Mouse (Mus musculus): ENCODE data around the gene Acoxl. TPM values are rescaled to one million over a fixed set of nuclear protein-coding genes. Genes with fewer than 3 reads are reported as not detected.

The Acoxl gene
- polyA plus RNA-seq, 1 experiment = not detected

- Histone ChIP-seq H3K4me3 (ENCODE audit: insufficient read depth, low read length) (no peak overlapping the region), H3K4me1 (ENCODE audit: control insufficient read depth, insufficient read depth, low read length) (no peaks in the 10 kb centered on the region), H3K27ac (ENCODE audit: insufficient read depth, low read length) (no peak overlapping the region)
- TF ChIP-seq POLR2A (IDR thresholded peaks at IDR 0.05; ENCODE audit: extremely low read depth, insufficient read depth, low read length) (no peak), CTCF (IDR thresholded peaks at IDR 0.05; ENCODE audit: extremely low read depth, insufficient read depth, low read length) (no peak)
Observed at GRCm38 (mm10) chr2:127929939-127930715, 91.5 kb downstream of the Acoxl start.

- no peak overlapping the region for H3K4me3 ChIP-seq (ENCODE audit: insufficient read depth, low read length)
- TF ChIP-seq POLR2A (IDR thresholded peaks at IDR 0.05; ENCODE audit: extremely low read depth, insufficient read depth, low read length) (no peak), CTCF (IDR thresholded peaks at IDR 0.05; ENCODE audit: extremely low read depth, insufficient read depth, low read length) (no peak)
- H3K27ac ChIP-seq (ENCODE audit: insufficient read depth, low read length) = no peak overlapping the region
- H3K4me1 ChIP-seq (ENCODE audit: control insufficient read depth, insufficient read depth, low read length) = no peaks in the 10 kb centered on the region
Observed at GRCm38 (mm10) chr2:127931576-127931975, 92.9 kb downstream of the Acoxl start.

GRCm38 (mm10) chr2:127933531-127933931 lies 94.9 kb downstream of the Acoxl start:
- Histone ChIP-seq H3K4me1 (ENCODE audit: control insufficient read depth, insufficient read depth, low read length) (no peaks in the 10 kb centered on the region), H3K4me3 (ENCODE audit: insufficient read depth, low read length) (no peak overlapping the region), H3K27ac (ENCODE audit: insufficient read depth, low read length) (no peak overlapping the region)
- TF ChIP-seq CTCF (IDR thresholded peaks at IDR 0.05; ENCODE audit: extremely low read depth, insufficient read depth, low read length) (no peak), POLR2A (IDR thresholded peaks at IDR 0.05; ENCODE audit: extremely low read depth, insufficient read depth, low read length) (no peak)

- Histone ChIP-seq H3K27ac (ENCODE audit: insufficient read depth, low read length) (no peak overlapping the region), H3K4me3 (ENCODE audit: insufficient read depth, low read length) (no peak overlapping the region), H3K4me1 (ENCODE audit: control insufficient read depth, insufficient read depth, low read length) (no peaks in the 10 kb centered on the region)
- TF ChIP-seq CTCF (IDR thresholded peaks at IDR 0.05; ENCODE audit: extremely low read depth, insufficient read depth, low read length) (0 out of 2 replicates have a peak, but pooled peaks have one; percentile 13), POLR2A (IDR thresholded peaks at IDR 0.05; ENCODE audit: extremely low read depth, insufficient read depth, low read length) (no peak)
Observed at GRCm38 (mm10) chr2:127937079-127937478, 98.4 kb downstream of the Acoxl start.

- no peaks in the 10 kb centered on the region for H3K4me1 ChIP-seq (ENCODE audit: control insufficient read depth, insufficient read depth, low read length)
- no peak overlapping the region for H3K4me3 ChIP-seq (ENCODE audit: insufficient read depth, low read length)
- H3K27ac ChIP-seq (ENCODE audit: insufficient read depth, low read length) = no peak overlapping the region
- no peak for TF ChIP-seq POLR2A (IDR thresholded peaks at IDR 0.05; ENCODE audit: extremely low read depth, insufficient read depth, low read length)
- TF ChIP-seq CTCF (IDR thresholded peaks at IDR 0.05; ENCODE audit: extremely low read depth, insufficient read depth, low read length) = no peak
Observed at GRCm38 (mm10) chr2:127939206-127939605, 100.5 kb downstream of the Acoxl start.

- no peak overlapping the region for H3K4me3 ChIP-seq (ENCODE audit: insufficient read depth, low read length)
- peaks cover 5% of the 10 kb centered on the region for H3K4me1 ChIP-seq (ENCODE audit: control insufficient read depth, insufficient read depth, low read length)
- H3K27ac ChIP-seq (ENCODE audit: insufficient read depth, low read length) = no peak overlapping the region; the same call in 1 of the 2 replicates
- no peak for TF ChIP-seq CTCF (IDR thresholded peaks at IDR 0.05; ENCODE audit: extremely low read depth, insufficient read depth, low read length)
- TF ChIP-seq POLR2A (IDR thresholded peaks at IDR 0.05; ENCODE audit: extremely low read depth, insufficient read depth, low read length) = no peak
Observed at GRCm38 (mm10) chr2:127960579-127960978, 121.9 kb downstream of the Acoxl start.

GRCm38 (mm10) chr2:127961154-127961553 lies 122.5 kb downstream of the Acoxl start:
- TF ChIP-seq CTCF (IDR thresholded peaks at IDR 0.05; ENCODE audit: extremely low read depth, insufficient read depth, low read length) (no peak), POLR2A (IDR thresholded peaks at IDR 0.05; ENCODE audit: extremely low read depth, insufficient read depth, low read length) (no peak)
- Histone ChIP-seq H3K4me3 (ENCODE audit: insufficient read depth, low read length) (no peak overlapping the region), H3K27ac (ENCODE audit: insufficient read depth, low read length) (peak overlapping the region; percentile 60; the same call in 1 of the 2 replicates), H3K4me1 (ENCODE audit: control insufficient read depth, insufficient read depth, low read length) (peaks cover 5% of the 10 kb centered on the region)

- Histone ChIP-seq H3K4me1 (ENCODE audit: control insufficient read depth, insufficient read depth, low read length) (peaks cover 5% of the 10 kb centered on the region), H3K4me3 (ENCODE audit: insufficient read depth, low read length) (no peak overlapping the region), H3K27ac (ENCODE audit: insufficient read depth, low read length) (no peak overlapping the region)
- TF ChIP-seq CTCF (IDR thresholded peaks at IDR 0.05; ENCODE audit: extremely low read depth, insufficient read depth, low read length) (no peak), POLR2A (IDR thresholded peaks at IDR 0.05; ENCODE audit: extremely low read depth, insufficient read depth, low read length) (peak; percentile 53; the same call in 1 of the 2 replicates)
Observed at GRCm38 (mm10) chr2:127961802-127962433, 123.2 kb downstream of the Acoxl start.

GRCm38 (mm10) chr2:127968944-127969343 lies 130.3 kb downstream of the Acoxl start:
- Histone ChIP-seq H3K27ac (ENCODE audit: insufficient read depth, low read length) (no peak overlapping the region), H3K4me3 (ENCODE audit: insufficient read depth, low read length) (no peak overlapping the region), H3K4me1 (ENCODE audit: control insufficient read depth, insufficient read depth, low read length) (no peaks in the 10 kb centered on the region)
- TF ChIP-seq CTCF (IDR thresholded peaks at IDR 0.05; ENCODE audit: extremely low read depth, insufficient read depth, low read length) (no peak), POLR2A (IDR thresholded peaks at IDR 0.05; ENCODE audit: extremely low read depth, insufficient read depth, low read length) (no peak)

GRCm38 (mm10) chr2:127976276-127976675 lies 137.6 kb downstream of the Acoxl start:
- no peak for TF ChIP-seq CTCF (IDR thresholded peaks at IDR 0.05; ENCODE audit: extremely low read depth, insufficient read depth, low read length)
- TF ChIP-seq POLR2A (IDR thresholded peaks at IDR 0.05; ENCODE audit: extremely low read depth, insufficient read depth, low read length) = no peak
- Histone ChIP-seq H3K27ac (ENCODE audit: insufficient read depth, low read length) (no peak overlapping the region), H3K4me3 (ENCODE audit: insufficient read depth, low read length) (no peak overlapping the region), H3K4me1 (ENCODE audit: control insufficient read depth, insufficient read depth, low read length) (no peaks in the 10 kb centered on the region)

Data from cortical plate, adult 2 months (tissue).